Mouse (Mus musculus) limb, embryonic 12.5 days (tissue): Measurements from ENCODE around the gene Dph1. TPM values are rescaled to one million over a fixed set of nuclear protein-coding genes. Genes with fewer than 3 reads are reported as not detected.

Source experiments
- ATAC-seq: fragments of 200-750 bp; cut with Nextera tagmentation; 2 replicates; pipeline ENCODE4 v1.8.0; 2017; ENCODE audit warnings: low read depth, moderate TSS enrichment; ENCODE audit not compliant: insufficient number of reproducible peaks, insufficient read depth, low FRiP score, low TSS enrichment
- H3K27ac ChIP-seq: fragments of 300-500 bp; sonication (generic); 2 replicates; pipeline ENCODE4 v1.5.1; 2016; ENCODE audit warnings: mild to moderate bottlenecking, moderate library complexity
- H3K27me3 ChIP-seq: fragments of 300-500 bp; sonication (generic); 2 replicates; pipeline ENCODE4 v1.6.1; 2016; ENCODE audit warnings: mild to moderate bottlenecking, moderate library complexity
- H3K36me3 ChIP-seq: fragments of 300-500 bp; sonication (generic); 2 replicates; pipeline ENCODE4 v1.6.1; 2016; ENCODE audit warnings: mild to moderate bottlenecking, moderate library complexity
- H3K4me1 ChIP-seq: fragments of 300-500 bp; sonication (generic); replicated peaks from 2 replicates; pipeline ENCODE4 v1.6.1; 2016
- H3K4me2 ChIP-seq: fragments of 300-500 bp; sonication (generic); 2 replicates; pipeline ENCODE4 v1.6.1; 2016; ENCODE audit warnings: mild to moderate bottlenecking, moderate library complexity
- H3K4me3 ChIP-seq: fragments of 300-500 bp; sonication (generic); replicated peaks from 2 replicates; pipeline ENCODE4 v1.5.1; 2016; ENCODE audit warnings: mild to moderate bottlenecking
- H3K9ac ChIP-seq: fragments of 300-500 bp; sonication (generic); replicated peaks from 2 replicates; pipeline ENCODE4 v1.6.1; 2016; ENCODE audit warnings: mild to moderate bottlenecking, moderate library complexity
- H3K9me3 ChIP-seq: fragments of 300-500 bp; sonication (generic); 2 replicates; pipeline ENCODE4 v1.6.1; 2016; ENCODE audit warnings: mild to moderate bottlenecking, moderate library complexity
- WGBS: fragments of 180-500 bp; shearing (Covaris S2); methylation state at CpG from one replicate; pipeline ENCODE4 v1.1.7; 2016; 5-methylcytosine and 5-hydroxymethylcytosine counted together
- polyA plus RNA-seq: library from polyadenylated mRNA; unstranded; fragments of >200 nt; fragmentation: Nextera tagmentation; extraction: Ambion mirVana; gene quantifications from 2 replicates; pipeline ENCODE4 v1.2.1, GENCODE M21; 2016

The Dph1 gene
- polyA plus RNA-seq, result 24.0 and 25.5 TPM in 2 replicates

DNA sequence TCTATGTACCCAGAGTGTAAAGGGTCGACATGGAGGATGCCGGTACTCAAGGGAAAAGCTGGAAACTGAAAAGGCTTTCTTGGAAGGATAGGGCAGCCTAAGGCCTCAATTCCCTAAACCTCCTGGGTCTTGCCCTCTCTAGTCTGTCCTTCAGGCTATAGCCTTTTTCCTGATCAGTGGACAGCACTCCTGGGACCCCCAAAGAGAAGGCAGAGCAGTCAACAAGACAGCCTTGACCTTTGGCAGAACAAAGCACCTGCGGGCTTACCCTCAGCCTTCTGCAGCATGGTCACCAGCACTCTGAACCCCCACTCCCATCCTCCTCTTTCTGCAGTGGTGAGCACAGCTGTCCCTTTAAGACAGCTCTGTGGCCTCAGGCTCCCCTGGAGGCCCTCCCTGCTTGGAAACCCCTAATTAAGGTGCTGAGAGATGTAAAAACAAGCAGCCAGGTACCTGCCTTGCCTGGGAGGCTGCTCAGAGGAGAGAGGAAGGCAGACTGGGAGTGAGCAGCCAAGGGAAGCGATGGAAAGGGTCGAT lies at the start of gene Dph1:
Gene Dph1 (minus strand): TSS at position 337 of the 537 bp plus-strand sequence.
- Histone ChIP-seq H3K9me3 (no peaks in the 10 kb centered on the region), H3K27me3 (peaks cover 48% of the 10 kb centered on the region), H3K27ac (no peak within 1 kb of the TSS), H3K4me3 (peak within 1 kb of the TSS; percentile 83), H3K4me2 (peak within 1 kb of the TSS; percentile 94), H3K4me1 (peaks cover 44% of the 10 kb centered on the region), H3K36me3 (no peaks in the 10 kb centered on the region), H3K9ac (peak within 1 kb of the TSS; percentile 71)
- 46% methylated on average over 5 of the region's 5 CpGs for WGBS
- no peak for ATAC-seq

DNA sequence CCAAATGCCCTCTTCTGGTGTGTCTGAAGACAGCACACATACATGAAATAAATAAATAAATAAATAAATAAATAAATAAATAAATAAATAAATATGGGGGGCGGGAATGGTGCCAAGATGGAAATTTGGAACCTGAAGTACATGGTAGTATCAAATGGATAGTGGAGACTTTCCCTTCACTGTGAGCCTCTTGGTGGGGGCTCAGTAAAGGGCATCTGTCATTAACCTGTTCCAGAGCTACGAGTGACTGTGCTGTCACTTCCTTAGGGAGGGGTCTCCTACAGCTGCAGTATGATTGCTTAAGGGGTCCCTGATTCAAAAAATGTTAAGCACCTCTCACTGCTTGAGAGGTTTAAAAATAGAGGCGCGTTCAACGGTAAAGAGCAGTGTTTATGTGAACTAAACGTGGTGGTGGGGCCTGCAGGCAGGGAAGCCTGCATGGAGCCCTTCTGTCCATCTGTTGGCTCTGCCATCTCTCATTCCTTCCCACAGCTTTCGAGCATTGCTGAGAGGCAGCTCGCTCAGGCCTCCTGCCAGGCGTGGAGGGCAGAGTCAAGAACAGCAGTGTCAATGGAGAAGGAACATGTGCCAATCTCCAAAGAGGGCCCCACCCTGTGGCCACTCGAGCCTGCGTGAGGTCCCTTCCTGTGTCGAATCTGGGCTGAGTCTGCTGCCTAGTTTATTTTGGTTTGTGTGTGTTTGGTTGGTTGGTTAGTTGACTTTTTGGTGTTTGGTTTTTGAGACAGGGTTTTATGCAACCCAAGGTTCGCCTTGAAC lies 49.3 kb upstream of the Dph1 start:
- ATAC-seq, result no peak
- no peaks in the 10 kb centered on the region for H3K36me3 ChIP-seq
- WGBS, result 80% methylated on average over 13 of the region's 13 CpGs
- H3K9ac ChIP-seq, result no peak overlapping the region
- H3K4me1 ChIP-seq, result peaks cover 18% of the 10 kb centered on the region
- H3K4me2 ChIP-seq, result no peak overlapping the region
- no peak overlapping the region for H3K27ac ChIP-seq
- H3K9me3 ChIP-seq, result no peaks in the 10 kb centered on the region
- no peak overlapping the region for H3K4me3 ChIP-seq
- H3K27me3 ChIP-seq, result peaks cover 14% of the 10 kb centered on the region

DNA sequence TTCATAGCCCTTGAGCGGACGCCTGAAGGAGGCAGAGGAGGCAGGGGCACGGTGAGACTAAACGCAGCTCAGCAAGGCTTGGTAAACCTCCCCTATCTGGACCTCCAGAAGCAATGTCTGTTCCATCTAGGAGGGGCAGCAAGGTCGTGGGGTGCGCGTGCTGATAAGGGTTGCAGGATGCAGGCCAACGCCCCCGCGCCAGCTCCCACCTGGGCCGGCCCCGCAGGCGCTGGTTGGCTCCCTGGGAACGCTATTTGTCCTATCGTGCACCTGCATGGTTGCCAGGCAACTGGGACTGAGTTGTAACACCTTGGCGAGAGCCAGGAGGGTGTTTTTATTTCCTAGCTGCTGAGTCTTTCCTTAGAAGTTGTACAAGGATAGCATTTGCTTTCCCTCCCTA lies 43.7 kb upstream of the Dph1 start:
- Histone ChIP-seq H3K27me3 (peaks cover 33% of the 10 kb centered on the region), H3K4me1 (peaks cover 38% of the 10 kb centered on the region), H3K9ac (no peak overlapping the region), H3K4me3 (no peak overlapping the region), H3K4me2 (peak overlapping the region; percentile 38), H3K36me3 (no peaks in the 10 kb centered on the region), H3K9me3 (no peaks in the 10 kb centered on the region), H3K27ac (no peak overlapping the region)
- no peak for ATAC-seq
- WGBS, result 3% methylated on average over 16 of the region's 16 CpGs

DNA sequence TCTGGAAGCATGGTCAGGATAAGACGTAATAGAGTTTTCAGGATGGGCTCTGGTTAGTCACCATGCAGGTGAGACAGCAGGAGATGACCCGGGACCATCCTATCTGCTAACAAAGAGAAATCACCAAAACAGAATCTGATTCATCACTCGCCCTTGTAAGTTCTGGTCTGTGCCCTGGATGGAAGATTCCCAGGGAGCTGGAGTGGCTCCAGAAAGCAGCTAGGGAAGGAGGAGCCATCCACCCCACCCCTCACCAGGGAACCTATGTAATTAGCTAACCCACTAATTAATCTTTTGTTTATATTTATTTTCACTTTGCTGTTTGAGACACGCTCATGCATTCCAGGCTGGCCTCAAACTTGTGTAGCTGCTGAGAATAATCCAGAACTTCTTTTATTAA lies 41.4 kb upstream of the Dph1 start:
- Histone ChIP-seq H3K9ac (no peak overlapping the region), H3K4me2 (no peak overlapping the region), H3K36me3 (no peaks in the 10 kb centered on the region), H3K9me3 (no peaks in the 10 kb centered on the region), H3K27ac (0 out of 2 replicates have a peak overlapping the region, but pooled peaks have one; percentile 23), H3K4me1 (peaks cover 38% of the 10 kb centered on the region), H3K27me3 (peaks cover 32% of the 10 kb centered on the region), H3K4me3 (no peak overlapping the region)
- WGBS, result 65% methylated on average over 4 of the region's 4 CpGs
- ATAC-seq, result no peak

DNA sequence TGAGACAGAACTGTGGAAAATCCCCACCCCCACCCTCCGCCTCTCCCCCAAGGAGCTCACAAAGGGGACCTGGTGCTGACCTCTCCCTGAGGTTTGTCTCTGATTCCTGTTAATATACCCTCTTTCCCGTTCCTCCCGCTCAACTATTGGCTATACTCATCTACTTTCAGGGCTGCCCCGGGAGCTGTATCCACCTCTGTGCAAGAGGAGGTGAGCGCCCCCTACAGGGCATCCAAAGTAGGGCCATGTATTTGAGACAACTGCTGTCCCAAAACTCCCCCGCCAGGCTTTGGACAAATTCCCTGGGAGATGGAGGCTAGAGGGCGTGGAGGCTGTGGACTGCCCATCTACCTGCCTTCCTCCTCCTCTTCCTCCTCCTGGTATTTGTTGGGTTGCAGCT lies 40.7 kb upstream of the Dph1 start:
- 14% methylated on average over 7 of the region's 7 CpGs for WGBS
- Histone ChIP-seq H3K4me1 (peaks cover 35% of the 10 kb centered on the region), H3K9ac (no peak overlapping the region), H3K27me3 (peaks cover 26% of the 10 kb centered on the region), H3K27ac (no peak overlapping the region), H3K4me2 (no peak overlapping the region), H3K9me3 (no peaks in the 10 kb centered on the region), H3K36me3 (no peaks in the 10 kb centered on the region), H3K4me3 (no peak overlapping the region)
- ATAC-seq, result no peak

DNA sequence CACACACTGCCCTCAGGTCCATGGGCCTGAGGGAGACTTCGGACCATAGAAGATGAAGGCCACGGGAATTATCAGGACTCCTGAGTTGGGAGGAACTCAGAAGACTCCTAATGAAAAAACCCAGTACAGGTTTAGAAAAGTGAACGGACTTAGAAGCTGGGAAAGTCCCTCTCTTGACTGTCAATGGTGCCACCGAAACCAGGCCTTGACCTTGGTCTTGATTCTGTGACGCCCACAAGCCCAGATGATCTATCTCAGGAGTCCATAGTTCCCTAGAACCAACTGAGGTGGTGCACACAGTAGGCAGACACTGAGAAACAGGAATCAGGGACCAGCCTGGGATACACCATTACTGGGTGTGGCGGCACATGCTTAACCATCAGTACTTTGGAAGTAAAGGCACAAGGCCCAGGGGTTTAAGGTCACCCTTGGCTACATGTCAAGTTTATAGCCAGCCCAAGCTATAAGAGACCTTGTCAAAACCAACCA lies 39.3 kb upstream of the Dph1 start:
- Histone ChIP-seq H3K4me2 (no peak overlapping the region), H3K27ac (no peak overlapping the region), H3K4me3 (no peak overlapping the region), H3K9me3 (no peaks in the 10 kb centered on the region), H3K27me3 (peaks cover 18% of the 10 kb centered on the region), H3K36me3 (no peaks in the 10 kb centered on the region), H3K9ac (no peak overlapping the region), H3K4me1 (peaks cover 28% of the 10 kb centered on the region)
- WGBS, result 93% methylated on average over 6 of the region's 6 CpGs
- no peak for ATAC-seq

DNA sequence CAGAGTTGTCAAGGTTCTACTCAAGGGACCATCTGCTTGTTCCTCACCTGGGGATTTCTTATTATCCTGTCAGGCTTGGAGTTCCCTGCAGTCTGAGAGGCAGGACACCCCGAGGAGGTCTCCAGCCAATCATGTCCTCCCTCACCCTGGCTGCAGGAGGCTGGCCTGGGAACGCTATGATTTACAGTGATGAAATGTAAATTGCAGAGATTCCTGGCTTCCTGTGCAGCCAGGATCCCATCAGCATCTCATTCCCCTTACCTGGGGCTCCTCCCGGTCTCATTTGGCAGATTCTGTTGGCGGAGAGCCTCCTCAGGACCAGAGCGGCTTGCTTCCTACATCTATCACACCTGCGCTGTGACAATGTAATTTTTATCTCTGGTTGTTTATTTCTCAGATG lies 38.2 kb upstream of the Dph1 start:
- Histone ChIP-seq H3K36me3 (no peaks in the 10 kb centered on the region), H3K9ac (no peak overlapping the region), H3K27me3 (peaks cover 8% of the 10 kb centered on the region), H3K4me2 (no peak overlapping the region), H3K4me1 (peaks cover 17% of the 10 kb centered on the region), H3K27ac (no peak overlapping the region), H3K9me3 (no peaks in the 10 kb centered on the region), H3K4me3 (no peak overlapping the region)
- 74% methylated on average over 6 of the region's 6 CpGs for WGBS
- ATAC-seq, result no peak

DNA sequence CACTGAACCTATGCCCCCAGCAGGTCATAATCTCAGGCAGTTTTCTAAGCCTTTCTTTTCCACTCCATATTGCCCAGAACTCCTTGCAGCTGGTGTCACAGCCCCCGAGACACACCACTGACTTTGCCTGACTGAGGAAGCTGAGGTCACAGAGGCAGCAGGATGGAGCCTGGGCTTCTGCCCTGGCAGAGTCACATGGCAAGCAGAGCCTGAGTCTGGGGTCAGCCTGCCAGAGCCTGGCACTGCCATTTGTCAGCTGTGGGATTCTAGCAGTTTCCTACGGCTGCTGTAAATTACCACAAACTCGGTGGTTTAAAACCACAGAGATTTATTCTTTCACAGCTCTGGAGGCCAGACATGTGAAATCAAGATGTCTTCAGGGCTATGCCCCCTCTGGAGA lies 36.6 kb upstream of the Dph1 start:
- no peak for ATAC-seq
- Histone ChIP-seq H3K9me3 (no peaks in the 10 kb centered on the region), H3K27me3 (no peaks in the 10 kb centered on the region), H3K4me1 (peaks cover 11% of the 10 kb centered on the region), H3K9ac (no peak overlapping the region), H3K27ac (no peak overlapping the region), H3K4me2 (no peak overlapping the region), H3K4me3 (no peak overlapping the region), H3K36me3 (no peaks in the 10 kb centered on the region)
- 17% methylated on average over 3 of the region's 3 CpGs for WGBS

DNA sequence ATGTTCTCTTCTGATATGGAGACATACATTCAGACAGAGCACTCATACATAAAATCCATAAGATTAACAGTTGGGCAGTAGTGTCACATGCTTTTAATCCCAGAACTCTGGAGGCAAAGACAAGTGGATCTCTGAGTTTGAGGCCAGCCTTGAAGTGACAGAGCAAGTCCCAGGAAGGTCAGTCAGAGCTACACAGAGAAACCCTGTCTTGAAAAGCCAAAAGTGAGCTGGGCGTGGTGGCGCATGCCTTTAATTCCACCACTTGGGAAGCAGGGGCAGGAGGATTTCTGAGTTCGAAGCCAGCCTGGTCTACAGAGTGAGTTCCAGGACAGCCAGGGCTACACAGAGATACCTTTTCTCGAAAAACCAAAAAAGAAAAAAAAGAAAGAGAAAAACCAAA lies 33.8 kb upstream of the Dph1 start:
- Histone ChIP-seq H3K9ac (no peak overlapping the region), H3K36me3 (no peaks in the 10 kb centered on the region), H3K4me1 (0 out of 2 replicates have a peak, but pooled peaks cover 5% of the 10 kb centered on the region), H3K4me3 (no peak overlapping the region), H3K27ac (no peak overlapping the region), H3K9me3 (no peaks in the 10 kb centered on the region), H3K27me3 (no peaks in the 10 kb centered on the region), H3K4me2 (no peak overlapping the region)
- WGBS, result 88% methylated on average over 4 of the region's 4 CpGs
- ATAC-seq, result no peak

DNA sequence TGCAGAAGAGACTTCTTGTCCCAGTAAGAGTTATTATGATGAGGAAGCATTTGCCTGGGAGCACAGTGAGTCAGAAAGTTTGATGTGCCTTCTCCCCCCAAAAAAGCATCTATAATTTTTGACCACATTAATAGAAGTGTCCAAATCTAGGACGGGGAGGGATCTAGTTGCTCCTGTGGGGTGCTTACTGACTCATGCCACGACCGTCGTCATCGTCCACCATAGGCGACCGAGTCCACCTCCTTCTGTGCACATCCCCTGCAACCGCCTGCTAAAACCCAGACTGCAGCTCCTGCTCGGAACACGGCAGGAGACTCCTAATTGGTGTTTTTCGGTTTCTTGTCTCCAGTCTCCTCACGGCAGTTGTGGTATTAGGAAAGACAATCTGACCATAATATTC lies 33.0 kb upstream of the Dph1 start:
- WGBS, result 74% methylated on average over 12 of the region's 12 CpGs
- H3K9ac ChIP-seq, result no peak overlapping the region
- no peak overlapping the region for H3K4me3 ChIP-seq
- no peaks in the 10 kb centered on the region for H3K27me3 ChIP-seq
- no peak for ATAC-seq
- no peaks in the 10 kb centered on the region for H3K9me3 ChIP-seq
- no peak overlapping the region for H3K27ac ChIP-seq
- 0 out of 2 replicates have a peak, but pooled peaks cover 5% of the 10 kb centered on the region for H3K4me1 ChIP-seq
- H3K36me3 ChIP-seq, result no peaks in the 10 kb centered on the region
- no peak overlapping the region for H3K4me2 ChIP-seq

DNA sequence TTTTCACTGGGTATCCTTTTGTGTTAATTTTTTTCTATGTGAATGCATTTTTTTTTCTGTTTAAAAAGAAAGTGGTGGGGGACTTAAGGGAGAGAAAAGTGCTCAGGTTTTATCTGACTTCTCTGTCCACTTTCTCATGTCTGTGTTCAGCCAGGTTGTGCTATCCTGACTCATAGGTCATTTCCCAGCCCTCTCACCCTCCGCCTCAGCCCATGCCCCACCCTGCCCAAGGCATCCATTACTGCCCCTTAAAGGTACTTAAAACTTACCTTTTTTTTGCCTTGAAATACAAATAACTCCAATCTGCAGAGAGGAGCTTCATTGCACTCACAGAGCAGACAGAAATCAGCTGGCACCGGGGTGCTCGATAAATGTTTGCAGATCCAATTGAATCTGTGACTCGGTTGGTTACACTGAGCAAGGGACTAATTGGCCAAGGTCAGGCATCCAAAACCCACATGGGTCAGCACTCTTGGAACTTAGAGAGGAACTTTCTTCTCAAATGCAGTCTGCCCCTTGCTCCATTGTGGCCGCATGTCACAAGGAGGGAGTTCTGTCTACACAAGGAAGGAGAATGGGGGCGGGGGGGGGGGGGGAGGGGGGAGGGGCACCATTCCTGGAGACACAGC lies 29.6 kb upstream of the Dph1 start:
- Histone ChIP-seq H3K4me1 (0 out of 2 replicates have a peak, but pooled peaks cover 5% of the 10 kb centered on the region), H3K36me3 (no peaks in the 10 kb centered on the region), H3K4me3 (no peak overlapping the region), H3K4me2 (no peak overlapping the region), H3K9ac (no peak overlapping the region), H3K27ac (no peak overlapping the region), H3K27me3 (peaks cover 7% of the 10 kb centered on the region; the same call in 1 of the 2 replicates), H3K9me3 (no peaks in the 10 kb centered on the region)
- WGBS, result 61% methylated on average over 6 of the region's 6 CpGs
- ATAC-seq, result no peak
